In genomic region chr10:39320798-39321622, GRCm38 (mm10) we compare ENCODE assay signal across 9 mouse cellular contexts. TPM values are rescaled to one million over a fixed set of nuclear protein-coding genes. Genes with fewer than 3 reads are reported as not detected.
A peak's percentile ranks its signal among the peaks of the same experiment; 100 is the strongest.
DNase-seq lines count a peak whose midpoint lies in the region; ATAC-seq and TF ChIP-seq lines count a peak whose summit lies in the region.
"Had no signal": no experiment of that assay in that cellular context is flagged by ENCODE, and none has a peak within 500 bp of the region (broad histone marks: within the 10 kb centered on the region; RNA-seq: fewer than 3 reads in every experiment).

No protein-coding gene starts in this region.

- no peak for TF ChIP-seq CTCF in stomach, postnatal 0 days (IDR thresholded peaks at IDR 0.05; ENCODE audit: low read depth)

- peak; percentile 67 for DNase-seq in brain, embryonic 18.5 days (ENCODE audit: low read depth, low spot score)
- peak; percentile 47 to 48 for DNase-seq in cerebellum, postnatal 36 days
- peak; percentile 54 to 64 for DNase-seq in heart, adult 9 months (ENCODE audit: low spot score in 2 of 2)
- peak; percentile 50 for DNase-seq in layer of hippocampus, adult 9-11 months
- peak; percentile 20 for DNase-seq in neural tube, embryonic 11.5 days (ENCODE audit: low spot score)
- DNase-seq in gastrocnemius, postnatal 10 days, result no peak
- no peak for DNase-seq in stomach, postnatal 0 days (ENCODE audit: low spot score)
- no peak for DNase-seq in spleen, postnatal 14 days (ENCODE audit: low spot score in 2 of 2)

- no peak for TF ChIP-seq EP300 in stomach, postnatal 0 days (optimal IDR thresholded peaks at IDR 0.05)

- 66% methylated on average over 17 of the region's 17 CpGs for WGBS in neural tube, embryonic 11.5 days
- 77% methylated on average over 17 of the region's 17 CpGs for WGBS in stomach, postnatal 0 days

- no peak overlapping the region for H3K9ac ChIP-seq in neural tube, embryonic 11.5 days (ENCODE audit: low read length)
- no peak overlapping the region for H3K9ac ChIP-seq in stomach, postnatal 0 days (ENCODE audit: low read length)

- no peak overlapping the region for H3K27ac ChIP-seq in neural tube, embryonic 11.5 days (ENCODE audit: low read depth, low read length)
- H3K27ac ChIP-seq in stomach, postnatal 0 days (replicated peaks), result no peak overlapping the region
- H3K27ac ChIP-seq: kidney, postnatal 0 days had no signal

- no peaks in the 10 kb centered on the region for H3K27me3 ChIP-seq in neural tube, embryonic 11.5 days (ENCODE audit: control insufficient read depth, insufficient read depth, low read length)
- no peaks in the 10 kb centered on the region for H3K27me3 ChIP-seq in stomach, postnatal 0 days (ENCODE audit: control insufficient read depth, insufficient read depth, low read length)

- no peak overlapping the region for H3K4me3 ChIP-seq in neural tube, embryonic 11.5 days (ENCODE audit: low read depth, low read length)
- H3K4me3 ChIP-seq in stomach, postnatal 0 days (ENCODE audit: low read depth, low read length), result no peak overlapping the region

- no peaks in the 10 kb centered on the region for H3K36me3 ChIP-seq in neural tube, embryonic 11.5 days (ENCODE audit: control insufficient read depth, insufficient read depth, low read length)
- H3K36me3 ChIP-seq in stomach, postnatal 0 days (ENCODE audit: control insufficient read depth, insufficient read depth, low read length), result no peaks in the 10 kb centered on the region

- H3K9me3 ChIP-seq in neural tube, embryonic 11.5 days (ENCODE audit: control insufficient read depth, low read length), result no peaks in the 10 kb centered on the region
- H3K9me3 ChIP-seq in stomach, postnatal 0 days (ENCODE audit: control insufficient read depth, low read length), result no peaks in the 10 kb centered on the region

- no peak; the same call in 1 of the 2 replicates for ATAC-seq in neural tube, embryonic 11.5 days (ENCODE audit: insufficient read depth, low FRiP score, low TSS enrichment)
- no peak for ATAC-seq in stomach, postnatal 0 days (ENCODE audit: low FRiP score, low TSS enrichment)

- peaks cover 3% of the 10 kb centered on the region; the same call in 1 of the 2 replicates for H3K4me1 ChIP-seq in neural tube, embryonic 11.5 days (ENCODE audit: control insufficient read depth, insufficient read depth, low read length)
- H3K4me1 ChIP-seq in stomach, postnatal 0 days (replicated peaks; ENCODE audit: control insufficient read depth, insufficient read depth), result no peaks in the 10 kb centered on the region

- no peak overlapping the region for H3K4me2 ChIP-seq in neural tube, embryonic 11.5 days (ENCODE audit: low read depth)
- no peak overlapping the region for H3K4me2 ChIP-seq in stomach, postnatal 0 days (replicated peaks; ENCODE audit: low read depth)

RNA-seq across cellular contexts. Expression of gene Fyn, which starts 47.6 kb away (rescaled TPM):
- polyA plus RNA-seq in neural tube, embryonic 11.5 days (2014; fragmentation: Nextera tagmentation; extraction: Ambion mirVana), result 61.7 and 66.0 TPM in 2 replicates
- 10 to 100 TPM; 25.6 to 34.4 TPM for total RNA-seq in gastrocnemius, postnatal 10 days (2021)
- 12.5 and 12.6 TPM in 2 replicates for polyA plus RNA-seq in stomach, postnatal 0 days (2015; fragmentation: Nextera tagmentation; extraction: Ambion mirVana)

Comparison
In these comparisons a context has a peak if more than half of its experiments do, and no peak if none do; other contexts are left out.
1. DNase-seq: peak in brain, embryonic 18.5 days (single experiment), cerebellum, postnatal 36 days (2 of 2), heart, adult 9 months (2 of 2), layer of hippocampus, adult 9-11 months (single experiment) and neural tube, embryonic 11.5 days (single experiment); none in gastrocnemius, postnatal 10 days (single experiment), stomach, postnatal 0 days (single experiment) and spleen, postnatal 14 days (0 of 2).